Mouse (Mus musculus): ENCODE data around the gene Tns1.

The Tns1 gene

GRCm38 (mm10) chr1:74016618-74017017 is 107.6 kb downstream of the Tns1 start:
- intact Hi-C loops (cut with DNase I), result no loop called here

GRCm38 (mm10) chr1:74015513-74016234 is 108.6 kb downstream of the Tns1 start:
- intact Hi-C loops (cut with DNase I), result no loop called here

- intact Hi-C loops (cut with DNase I), result no loop called here
These were observed 109.5 kb downstream of the Tns1 start for GRCm38 (mm10) chr1:74014538-74015327.

- intact Hi-C loops (cut with DNase I), result no loop called here
These were observed 110.8 kb downstream of the Tns1 start for GRCm38 (mm10) chr1:74013296-74014031.

GRCm38 (mm10) chr1:74012706-74013105 is 111.5 kb downstream of the Tns1 start:
- intact Hi-C loops (cut with DNase I), result no loop called here

GRCm38 (mm10) chr1:74009495-74009894 is 114.8 kb downstream of the Tns1 start:
- intact Hi-C loops (cut with DNase I), result no loop called here

- intact Hi-C loops (cut with DNase I), result no loop called here
These were observed 115.3 kb downstream of the Tns1 start for GRCm38 (mm10) chr1:74008966-74009365.

- intact Hi-C loops (cut with DNase I), result no loop called here
These were observed 115.8 kb downstream of the Tns1 start for GRCm38 (mm10) chr1:74008498-74008897.

GRCm38 (mm10) chr1:74007398-74008050 is 116.7 kb downstream of the Tns1 start:
- intact Hi-C loops (cut with DNase I), result no loop called here

- intact Hi-C loops (cut with DNase I), result no loop called here
These were observed 119.2 kb downstream of the Tns1 start for GRCm38 (mm10) chr1:74005020-74005419.

- intact Hi-C loops (cut with DNase I), result no loop called here
These were observed 120.5 kb downstream of the Tns1 start for GRCm38 (mm10) chr1:74003723-74004122.

GRCm38 (mm10) chr1:74001449-74001820 is 122.8 kb downstream of the Tns1 start:
- intact Hi-C loops (cut with DNase I), result no loop called here

- intact Hi-C loops (cut with DNase I), result no loop called here
These were observed 123.3 kb downstream of the Tns1 start for GRCm38 (mm10) chr1:74000810-74001448.

GRCm38 (mm10) chr1:74000191-74000651 is 124.0 kb downstream of the Tns1 start:
- intact Hi-C loops (cut with DNase I), result no loop called here

- intact Hi-C loops (cut with DNase I), result loop anchor here (5.0 kb wide), 1 partner anchor 33 kb away; no protein-coding TSS in a partner anchor
These were observed 124.7 kb downstream of the Tns1 start for GRCm38 (mm10) chr1:73999533-73999932.

GRCm38 (mm10) chr1:73998925-73999375 is 125.3 kb downstream of the Tns1 start:
- intact Hi-C loops (cut with DNase I), result loop anchor here (5.0 kb wide), 1 partner anchor 33 kb away; no protein-coding TSS in a partner anchor

GRCm38 (mm10) chr1:73998131-73998865 is 126.0 kb downstream of the Tns1 start:
- intact Hi-C loops (cut with DNase I), result loop anchor here (5.0 kb wide), 1 partner anchor 34 kb away; no protein-coding TSS in a partner anchor

GRCm38 (mm10) chr1:73997341-73997740 is 126.9 kb downstream of the Tns1 start:
- intact Hi-C loops (cut with DNase I), result loop anchor here (5.0 kb wide), 1 partner anchor 35 kb away; no protein-coding TSS in a partner anchor

GRCm38 (mm10) chr1:73996650-73997049 is 127.6 kb downstream of the Tns1 start:
- intact Hi-C loops (cut with DNase I), result loop anchor here (5.0 kb wide), 1 partner anchor 36 kb away; no protein-coding TSS in a partner anchor

GRCm38 (mm10) chr1:73996209-73996608 is 128.0 kb downstream of the Tns1 start:
- intact Hi-C loops (cut with DNase I), result loop anchor here (5.0 kb wide), 1 partner anchor 36 kb away; no protein-coding TSS in a partner anchor
